Mouse (Mus musculus) erythroblast, embryonic 14.5 days (primary cell): ENCODE results near the gene Plin5.

Source experiments
- GATA1 ChIP-seq: IDR thresholded peaks from 2 replicates; pipeline ENCODE4 v1.6.1; 2012; ENCODE audit warnings: low read length, inconsistent platforms, mixed read lengths
- TAL1 ChIP-seq: IDR thresholded peaks from 3 replicates; pipeline ENCODE4 v1.6.1; 2012; ENCODE audit warnings: low read length, inconsistent platforms, mixed read lengths

DNA sequence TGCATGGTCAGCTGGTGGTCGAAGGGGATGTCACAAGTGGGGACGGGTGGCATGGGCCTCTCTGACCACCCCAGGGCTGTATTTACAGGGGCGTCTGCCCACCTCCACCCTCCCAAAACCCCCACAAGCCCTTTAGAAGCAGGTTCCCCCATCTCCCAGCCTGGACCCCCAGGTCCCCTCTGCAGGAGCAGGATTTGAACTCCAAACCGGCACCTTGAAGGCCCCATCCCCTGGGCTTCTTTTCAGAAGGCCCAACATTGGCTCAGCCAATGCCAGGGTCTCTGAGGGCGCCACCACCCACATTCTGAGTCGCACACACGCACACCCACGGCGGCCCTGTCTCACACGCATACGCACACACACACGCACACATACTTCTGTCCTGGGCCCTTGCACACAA lies 5.8 kb upstream of the Plin5 start:
- TF ChIP-seq GATA1 (no peak), TAL1 (no peak)
